Mouse (Mus musculus) small intestine, adult 2 months (tissue): ENCODE data around the gene Htr5a. TPM values are rescaled to one million over a fixed set of nuclear protein-coding genes. Genes with fewer than 3 reads are reported as not detected.

ENCODE experiments used
- H3K27ac ChIP-seq: fragments of 200-500 bp; 2 replicates; pipeline ENCODE4 v1.5.1; 2012; ENCODE audit warnings: low read depth, low read length, control low read depth, inconsistent platforms; ENCODE audit not compliant: insufficient read depth
- H3K27me3 ChIP-seq: fragments of 200-500 bp; 2 replicates; pipeline ENCODE4 v1.6.1; 2012; ENCODE audit warnings: mild to moderate bottlenecking, moderate library complexity, low read length, inconsistent platforms; ENCODE audit not compliant: control insufficient read depth, insufficient read depth
- H3K36me3 ChIP-seq: fragments of 200-500 bp; 2 replicates; pipeline ENCODE4 v1.6.1; 2012; ENCODE audit warnings: mild to moderate bottlenecking, low read length, control low read depth, inconsistent platforms; ENCODE audit not compliant: control insufficient read depth, insufficient read depth
- H3K4me1 ChIP-seq: fragments of 200-500 bp; 2 replicates; pipeline ENCODE4 v1.6.1; 2012; ENCODE audit warnings: low read length, inconsistent platforms, mixed read lengths; ENCODE audit not compliant: control insufficient read depth, insufficient read depth, insufficient read length
- H3K4me3 ChIP-seq: fragments of 200-500 bp; 2 replicates; pipeline ENCODE4 v1.5.1; 2012; ENCODE audit warnings: low read depth, mild to moderate bottlenecking, control low read depth, inconsistent platforms, low read length, moderate library complexity
- CTCF ChIP-seq: fragments of 200-500 bp; IDR thresholded peaks from 2 replicates; pipeline ENCODE4 v1.5.1; 2012; ENCODE audit warnings: low read depth, mild to moderate bottlenecking, control low read depth, inconsistent platforms, low read length, moderate library complexity, mixed read lengths; ENCODE audit not compliant: insufficient replicate concordance, insufficient read length; ENCODE audit errors: extremely low read depth
- POLR2A ChIP-seq: fragments of 200-500 bp; IDR thresholded peaks from 2 replicates; pipeline ENCODE4 v1.6.1; 2012; ENCODE audit warnings: low read depth, mild to moderate bottlenecking, control low read depth, inconsistent platforms, low read length, moderate library complexity
- WGBS: fragments of 180-500 bp; shearing (Covaris S2); methylation state at CpG from one replicate; pipeline ENCODE4 v1.1.7; 2018; 5-methylcytosine and 5-hydroxymethylcytosine counted together
- polyA plus RNA-seq: library from polyadenylated mRNA; depleted of rRNA; stranded (reverse); fragments of >200 nt; gene quantifications from 2 replicates; pipeline ENCODE4 v1.2.3, GENCODE M21; 2012

Gene Htr5a
- polyA plus RNA-seq, 1 experiment: not detected

- 40% methylated on average over 7 of the region's 7 CpGs for WGBS
- TF ChIP-seq POLR2A (no peak), CTCF (no peak)
- Histone ChIP-seq H3K4me3 (no peak overlapping the region), H3K27ac (no peak overlapping the region), H3K4me1 (no peaks in the 10 kb centered on the region), H3K36me3 (no peaks in the 10 kb centered on the region), H3K27me3 (no peaks in the 10 kb centered on the region)
Observed at GRCm38 (mm10) chr5:27827971-27828370, 14.0 kb upstream of the Htr5a start.

DNA sequence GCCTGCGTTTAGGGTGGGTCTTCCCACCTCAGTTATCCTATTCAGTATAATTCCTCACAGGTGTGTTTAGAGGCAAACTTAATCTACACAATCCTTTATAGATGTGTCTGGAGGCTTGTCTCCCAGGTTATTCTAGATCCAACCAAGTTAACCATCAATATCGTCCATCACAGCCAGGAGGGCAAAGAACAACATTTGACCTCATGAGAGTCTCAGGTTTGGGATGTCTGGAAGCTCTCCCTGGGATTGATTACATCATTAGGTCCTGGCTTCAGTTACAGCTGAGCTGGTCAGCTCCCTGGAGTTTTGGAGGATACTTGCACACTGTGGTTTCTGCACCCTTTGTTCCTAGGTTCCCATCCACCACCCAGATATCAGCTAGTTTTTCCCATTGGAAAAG is 6.9 kb upstream of the Htr5a start:
- no peak overlapping the region for H3K4me3 ChIP-seq
- TF ChIP-seq CTCF (no peak), POLR2A (no peak)
- no peaks in the 10 kb centered on the region for H3K36me3 ChIP-seq
- no peaks in the 10 kb centered on the region for H3K4me1 ChIP-seq
- H3K27ac ChIP-seq: no peak overlapping the region
- 77% methylated on average over 2 of the region's 2 CpGs for WGBS
- H3K27me3 ChIP-seq: no peaks in the 10 kb centered on the region

DNA sequence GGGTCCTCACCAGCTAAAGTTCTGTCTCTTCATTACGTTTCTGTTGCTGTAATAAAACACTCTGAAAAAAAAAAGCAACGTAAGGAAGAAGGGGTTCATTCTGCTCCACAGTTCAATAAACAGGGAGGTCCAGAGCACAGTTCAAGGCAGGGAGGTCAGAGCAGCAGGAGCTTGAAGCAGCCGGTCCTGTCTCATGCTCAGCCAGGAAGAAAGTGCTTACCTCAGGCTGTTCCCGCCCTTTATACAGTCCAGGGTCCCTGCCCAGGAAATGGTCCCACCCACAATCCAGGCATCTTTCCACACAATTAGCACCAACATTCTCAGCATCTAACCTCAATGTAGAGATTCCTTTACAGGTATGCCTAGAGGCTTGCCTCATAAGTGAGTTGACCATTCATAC is 3.9 kb upstream of the Htr5a start:
- no peak overlapping the region for H3K4me3 ChIP-seq
- 21% methylated on average over 4 of the region's 4 CpGs for WGBS
- H3K36me3 ChIP-seq: no peaks in the 10 kb centered on the region
- TF ChIP-seq CTCF (no peak), POLR2A (no peak)
- peaks cover 6% of the 10 kb centered on the region for H3K27me3 ChIP-seq
- no peak overlapping the region for H3K27ac ChIP-seq
- H3K4me1 ChIP-seq: no peaks in the 10 kb centered on the region

GRCm38 (mm10) chr5:27842671-27843320 is 847 bp downstream of the Htr5a start:
- no peak overlapping the region for H3K4me3 ChIP-seq
- H3K36me3 ChIP-seq: no peaks in the 10 kb centered on the region
- H3K27me3 ChIP-seq: peaks cover 6% of the 10 kb centered on the region
- H3K27ac ChIP-seq: no peak overlapping the region
- WGBS: 66% methylated on average over 28 of the region's 28 CpGs
- no peaks in the 10 kb centered on the region for H3K4me1 ChIP-seq
- no peak for TF ChIP-seq POLR2A
- no peak for TF ChIP-seq CTCF

DNA sequence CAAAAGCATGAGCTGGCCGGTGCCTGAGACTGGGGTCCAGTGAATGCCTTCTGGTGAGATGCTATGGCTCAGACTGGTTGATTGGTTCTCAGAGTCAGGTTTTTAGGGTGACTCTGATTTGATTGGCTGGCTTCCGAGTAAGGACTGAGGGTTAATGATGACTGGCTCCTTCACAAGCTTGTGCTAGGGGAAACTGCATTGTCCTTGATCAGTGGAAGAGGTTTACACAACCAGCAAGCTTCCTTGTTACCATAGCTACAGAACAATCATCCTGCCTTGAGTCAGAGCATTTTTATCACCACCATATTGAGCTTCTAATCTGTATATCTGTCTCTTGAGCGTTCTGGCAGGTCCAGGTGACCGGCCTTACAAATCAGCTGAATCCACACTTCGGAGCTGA is 5.0 kb downstream of the Htr5a start:
- Histone ChIP-seq H3K36me3 (no peaks in the 10 kb centered on the region), H3K4me3 (no peak overlapping the region), H3K4me1 (no peaks in the 10 kb centered on the region), H3K27me3 (peaks cover 2% of the 10 kb centered on the region), H3K27ac (no peak overlapping the region)
- no peak for TF ChIP-seq POLR2A
- TF ChIP-seq CTCF: no peak
- WGBS: 30% methylated on average over 5 of the region's 5 CpGs

DNA sequence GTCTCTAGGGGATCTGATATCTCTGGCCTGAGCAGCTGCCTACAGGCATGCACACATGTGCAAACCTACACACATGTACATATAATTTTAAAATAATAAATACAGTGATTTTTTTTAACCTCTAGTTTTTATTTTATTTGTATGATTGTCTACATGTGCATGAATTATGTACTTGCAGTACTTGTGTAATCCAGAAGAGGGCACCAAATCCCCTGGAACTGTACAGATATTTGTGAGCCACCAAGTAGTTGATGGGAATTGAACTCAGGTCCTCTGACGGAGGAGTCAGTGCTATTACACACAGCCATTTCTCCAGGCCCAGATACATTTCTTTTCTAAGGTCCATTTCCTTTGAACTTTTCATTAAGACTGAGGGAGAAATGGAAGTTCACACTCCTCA is 12.3 kb downstream of the Htr5a start:
- TF ChIP-seq POLR2A: no peak
- H3K27me3 ChIP-seq: no peaks in the 10 kb centered on the region
- H3K36me3 ChIP-seq: no peaks in the 10 kb centered on the region
- H3K27ac ChIP-seq: no peak overlapping the region
- H3K4me1 ChIP-seq: no peaks in the 10 kb centered on the region
- H3K4me3 ChIP-seq: no peak overlapping the region
- WGBS: 50% methylated on average over 1 of the region's 1 CpGs

DNA sequence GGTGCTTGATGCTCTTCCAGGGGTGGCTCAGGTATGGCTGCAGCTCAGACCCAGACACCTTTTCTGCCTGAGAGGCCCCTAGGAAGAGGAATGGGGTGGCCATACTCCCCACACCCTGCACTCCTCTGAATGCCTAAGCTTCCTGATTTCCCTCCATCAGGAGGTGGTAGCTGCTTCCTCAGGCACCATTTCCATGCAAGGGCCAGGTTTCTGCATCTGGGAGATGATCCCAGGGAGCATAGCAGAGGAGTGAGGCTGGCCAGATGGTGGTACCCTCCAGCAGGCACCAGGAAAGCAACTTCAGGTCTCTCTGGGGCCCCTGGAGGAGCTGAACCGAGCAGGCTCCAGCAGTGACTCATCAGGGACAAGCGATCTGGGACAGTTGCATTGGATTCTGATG is 13.8 kb downstream of the Htr5a start:
- Histone ChIP-seq H3K27me3 (no peaks in the 10 kb centered on the region), H3K36me3 (no peaks in the 10 kb centered on the region), H3K27ac (no peak overlapping the region), H3K4me1 (no peaks in the 10 kb centered on the region), H3K4me3 (no peak overlapping the region)
- 72% methylated on average over 2 of the region's 2 CpGs for WGBS
- TF ChIP-seq POLR2A (no peak), CTCF (no peak)
